Mouse (Mus musculus): ENCODE measurements around the gene Snap91. TPM values are rescaled to one million over a fixed set of nuclear protein-coding genes. Genes with fewer than 3 reads are reported as not detected.

The Snap91 gene
- total RNA-seq, 1 experiment from 2014 or later = not detected

DNA sequence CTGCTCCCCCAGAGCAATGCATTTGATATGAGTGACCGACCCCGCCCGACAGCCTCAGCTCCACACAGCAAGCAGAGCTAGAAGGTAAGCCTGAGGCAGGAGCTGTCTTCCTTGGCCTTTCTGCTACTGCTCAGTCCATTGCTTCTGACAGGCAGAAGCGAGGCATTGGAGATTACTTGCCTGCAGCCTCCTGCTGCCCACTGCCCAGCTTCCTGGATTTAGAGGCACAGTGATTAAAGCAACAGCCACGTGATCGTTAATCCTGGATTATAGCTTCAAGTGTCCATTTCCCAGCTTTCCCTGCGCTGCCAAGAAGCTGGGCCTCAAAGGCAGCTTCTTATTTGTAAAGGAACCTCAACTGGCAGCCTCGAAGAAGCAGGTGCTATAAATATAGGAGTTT, 51.4 kb downstream of the Snap91 start:
- no peak for ATAC-seq (replicated peaks; ENCODE audit: insufficient number of reproducible peaks, low FRiP score, low TSS enrichment, poor library complexity, severe bottlenecking)

DNA sequence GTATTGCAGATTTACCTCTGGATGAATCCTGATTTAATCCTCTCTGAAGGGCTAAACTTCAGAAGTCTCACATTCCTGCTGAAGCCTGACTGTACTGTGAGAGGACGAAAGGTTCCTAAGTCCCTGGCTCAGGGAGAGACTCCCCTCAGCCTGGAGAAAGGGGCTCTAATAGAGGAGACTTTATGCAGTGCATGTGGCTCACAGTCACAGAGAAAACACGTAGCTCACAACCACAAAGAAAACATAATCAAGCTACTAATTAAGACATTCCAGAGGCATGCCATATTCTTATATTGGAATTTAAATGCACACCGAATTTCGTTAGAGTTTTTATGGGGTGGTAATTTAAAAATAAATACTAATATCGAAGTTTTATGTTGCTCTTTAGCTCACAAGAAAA, 61.1 kb downstream of the Snap91 start:
- ATAC-seq (replicated peaks; ENCODE audit: insufficient number of reproducible peaks, low FRiP score, low TSS enrichment, poor library complexity, severe bottlenecking) = no peak

DNA sequence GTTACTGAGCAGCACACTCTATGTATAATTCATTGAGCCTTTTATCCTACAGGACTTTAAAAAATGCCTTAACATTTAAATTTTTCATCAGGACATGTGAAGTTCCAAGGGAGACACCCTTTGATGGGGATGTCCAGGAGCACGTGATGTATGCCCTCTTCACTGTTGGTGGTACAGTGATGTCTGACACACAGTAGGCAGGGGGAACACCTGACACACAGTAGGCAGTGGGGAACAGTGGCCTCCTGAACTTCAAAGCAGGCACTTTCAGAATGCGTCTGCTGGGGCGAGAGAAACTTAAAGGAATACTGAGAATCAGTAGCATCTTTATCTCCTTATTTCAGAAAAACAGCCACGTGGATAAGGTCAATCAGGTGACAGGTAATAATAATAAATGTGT, 62.8 kb downstream of the Snap91 start:
- ATAC-seq (replicated peaks; ENCODE audit: insufficient number of reproducible peaks, low FRiP score, low TSS enrichment, poor library complexity, severe bottlenecking) = no peak

DNA sequence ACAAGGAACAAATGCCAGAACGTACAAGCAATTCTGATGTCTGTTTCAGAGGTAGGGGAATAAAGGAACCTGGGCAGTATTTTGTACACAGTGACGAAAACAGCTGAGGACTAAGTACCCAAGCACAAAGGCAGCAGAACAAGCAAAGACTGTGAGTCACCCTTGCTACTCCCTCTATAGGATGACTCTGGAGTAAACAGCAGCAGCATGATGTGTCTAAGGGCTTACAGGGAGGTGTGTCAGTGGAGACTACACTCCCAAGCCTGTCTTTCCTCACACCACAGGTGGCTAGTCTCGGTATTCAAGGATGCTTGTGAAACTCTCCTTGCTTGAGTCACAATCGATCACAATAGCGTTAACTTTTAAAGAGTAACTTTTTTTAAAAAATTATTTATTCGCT, 66.1 kb downstream of the Snap91 start:
- no peak for ATAC-seq (replicated peaks; ENCODE audit: insufficient number of reproducible peaks, low FRiP score, low TSS enrichment, poor library complexity, severe bottlenecking)

DNA sequence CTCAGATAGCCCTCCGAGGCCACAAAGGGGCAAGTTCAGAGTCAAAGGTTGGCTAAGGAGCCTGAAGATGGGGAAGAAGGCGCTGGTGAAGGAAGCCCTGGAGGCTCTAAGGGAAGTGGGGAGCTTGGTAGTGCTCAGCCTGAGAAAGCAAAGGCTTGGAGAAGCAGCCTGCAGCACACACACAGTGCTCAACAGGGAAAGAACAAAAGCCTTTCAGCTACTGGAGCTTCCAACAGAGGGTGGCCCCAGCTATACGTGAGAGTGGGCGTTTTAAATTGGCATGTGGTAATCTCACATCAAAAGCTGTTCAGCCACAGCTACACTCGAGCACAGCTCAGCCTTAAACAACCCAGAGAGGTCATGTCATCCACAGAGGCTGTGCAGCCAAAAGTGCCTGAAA, 67.1 kb downstream of the Snap91 start:
- no peak for ATAC-seq (replicated peaks; ENCODE audit: insufficient number of reproducible peaks, low FRiP score, low TSS enrichment, poor library complexity, severe bottlenecking)

DNA sequence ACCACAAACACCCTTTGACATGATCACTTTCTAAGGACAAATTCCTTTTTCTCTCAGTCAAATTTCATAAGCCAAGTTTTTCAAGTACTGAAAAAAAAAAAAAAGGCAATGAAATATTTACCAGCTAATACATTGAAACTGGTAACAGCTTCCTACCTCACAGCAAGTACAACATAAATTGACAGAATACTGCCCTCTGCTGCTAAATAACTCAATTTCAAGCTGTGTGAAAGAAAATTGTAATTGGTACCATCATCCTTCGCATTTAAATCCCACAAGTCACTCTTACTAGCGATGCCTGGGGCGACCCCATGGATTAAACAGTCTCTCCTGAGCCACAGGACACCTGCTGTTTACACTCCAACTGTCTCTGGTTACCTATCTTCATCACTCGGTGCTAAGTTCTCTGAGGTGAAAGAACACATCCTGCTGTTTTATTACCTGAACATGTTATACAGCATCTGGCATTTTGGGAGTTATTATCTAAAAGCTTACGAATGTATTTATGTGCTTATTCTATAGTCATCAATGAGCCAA, 69.7 kb downstream of the Snap91 start:
- ATAC-seq (replicated peaks; ENCODE audit: insufficient number of reproducible peaks, low FRiP score, low TSS enrichment, poor library complexity, severe bottlenecking) = no peak

DNA sequence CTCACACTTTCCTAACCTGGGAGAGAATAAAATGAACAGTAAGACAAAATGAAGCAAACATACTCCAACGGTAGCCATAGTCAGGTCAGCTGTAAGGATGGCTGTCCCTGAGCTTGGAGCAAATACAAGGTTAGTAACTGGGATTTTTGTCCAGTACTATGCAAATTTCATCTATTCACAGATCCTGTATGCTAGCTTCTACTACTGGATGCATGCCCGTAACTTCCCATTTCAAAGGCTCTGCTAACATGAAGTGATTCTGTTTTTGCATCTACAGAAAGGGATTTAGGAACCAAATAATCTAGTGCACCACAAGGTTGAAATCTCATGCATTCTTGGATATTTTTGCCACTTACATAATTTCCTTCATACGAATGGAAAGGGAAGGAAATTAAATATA, 70.2 kb downstream of the Snap91 start:
- no peak for ATAC-seq (replicated peaks; ENCODE audit: insufficient number of reproducible peaks, low FRiP score, low TSS enrichment, poor library complexity, severe bottlenecking)

DNA sequence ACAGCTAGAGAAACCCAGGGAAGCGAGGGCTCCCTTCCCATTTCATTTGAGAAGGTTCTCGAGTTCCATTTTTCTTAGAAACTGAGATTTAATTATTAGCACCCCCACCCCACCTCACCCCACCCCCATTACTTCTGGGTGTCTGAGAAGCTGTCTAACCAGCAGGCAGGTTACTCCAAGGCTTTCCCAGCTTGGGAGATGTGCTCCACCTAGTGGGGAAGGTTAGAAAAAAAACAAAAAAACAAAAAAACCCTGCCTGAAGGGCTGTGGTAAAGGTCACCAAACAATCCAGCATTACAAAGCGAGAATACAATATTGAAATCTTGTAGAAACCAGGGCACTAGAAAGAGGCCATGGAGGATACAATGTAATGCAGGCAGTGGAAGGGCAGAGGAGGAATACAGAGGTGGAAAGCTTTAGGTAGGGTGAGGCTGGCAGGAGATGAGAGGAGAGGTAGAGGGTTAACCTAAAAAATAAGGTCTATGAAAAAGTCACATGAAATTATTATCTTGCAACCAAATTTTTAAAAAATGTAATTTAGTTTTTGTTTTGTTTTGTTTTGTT, 79.8 kb downstream of the Snap91 start:
- no peak for ATAC-seq (replicated peaks; ENCODE audit: insufficient number of reproducible peaks, low FRiP score, low TSS enrichment, poor library complexity, severe bottlenecking)

DNA sequence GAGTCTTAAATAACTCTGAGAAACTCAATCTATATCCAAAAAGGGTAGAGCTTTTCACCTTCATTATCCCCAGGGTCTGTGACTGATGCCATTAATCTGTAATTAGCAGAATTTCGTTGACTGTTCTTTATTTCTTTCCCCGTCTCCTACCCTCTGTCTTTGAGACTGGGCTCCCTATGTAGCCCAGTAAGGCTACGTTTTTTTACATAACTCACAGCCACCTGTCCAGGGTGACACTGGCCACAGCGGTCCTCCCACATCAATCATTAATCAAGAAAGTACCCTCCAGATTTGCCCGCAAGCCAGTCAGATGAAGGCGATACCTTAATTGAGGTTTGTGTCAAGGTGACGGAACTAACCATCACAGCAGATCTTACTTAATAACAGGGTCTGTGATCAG, 81.4 kb downstream of the Snap91 start:
- no peak for ATAC-seq (replicated peaks; ENCODE audit: insufficient number of reproducible peaks, low FRiP score, low TSS enrichment, poor library complexity, severe bottlenecking)

DNA sequence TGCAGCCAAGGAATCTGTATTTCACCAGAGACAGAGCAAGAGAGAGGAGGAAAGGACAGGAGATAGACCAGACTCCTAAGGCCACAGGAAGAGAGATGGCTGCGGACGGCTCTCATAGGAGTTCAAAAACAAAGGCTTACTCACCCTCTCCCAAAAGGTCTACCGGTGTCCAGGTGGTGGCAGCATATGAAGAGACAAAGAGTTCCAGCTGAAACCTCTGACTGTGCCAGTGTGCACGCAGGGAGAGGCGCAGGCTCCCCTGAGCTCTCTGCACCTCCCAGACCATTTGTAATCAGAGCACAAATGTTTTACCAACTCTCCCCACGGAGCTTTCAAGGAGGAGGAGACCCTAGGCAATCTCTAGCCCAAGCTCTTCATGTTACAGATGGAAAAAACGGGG, 81.8 kb downstream of the Snap91 start:
- no peak for ATAC-seq (replicated peaks; ENCODE audit: insufficient number of reproducible peaks, low FRiP score, low TSS enrichment, poor library complexity, severe bottlenecking)

DNA sequence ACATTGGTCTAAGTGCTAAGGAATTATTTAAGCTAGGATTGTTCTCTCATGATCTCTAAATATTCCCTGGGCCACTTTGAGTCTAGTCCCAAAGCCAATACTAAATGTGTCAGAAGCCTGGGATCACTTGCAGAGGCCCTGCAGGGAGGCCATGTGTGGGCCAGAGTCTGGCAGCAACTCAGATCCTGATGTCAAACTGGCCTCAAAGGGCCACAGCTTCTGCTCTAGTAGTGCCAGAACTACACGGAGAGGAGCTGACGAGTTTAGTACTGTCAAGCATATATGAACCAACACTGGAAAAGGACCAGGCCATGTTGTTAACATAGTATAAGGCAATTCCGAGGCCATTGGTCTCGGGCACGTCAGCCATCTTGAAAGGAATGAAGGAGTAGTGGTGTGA, 82.3 kb downstream of the Snap91 start:
- no peak for ATAC-seq (replicated peaks; ENCODE audit: insufficient number of reproducible peaks, low FRiP score, low TSS enrichment, poor library complexity, severe bottlenecking)

DNA sequence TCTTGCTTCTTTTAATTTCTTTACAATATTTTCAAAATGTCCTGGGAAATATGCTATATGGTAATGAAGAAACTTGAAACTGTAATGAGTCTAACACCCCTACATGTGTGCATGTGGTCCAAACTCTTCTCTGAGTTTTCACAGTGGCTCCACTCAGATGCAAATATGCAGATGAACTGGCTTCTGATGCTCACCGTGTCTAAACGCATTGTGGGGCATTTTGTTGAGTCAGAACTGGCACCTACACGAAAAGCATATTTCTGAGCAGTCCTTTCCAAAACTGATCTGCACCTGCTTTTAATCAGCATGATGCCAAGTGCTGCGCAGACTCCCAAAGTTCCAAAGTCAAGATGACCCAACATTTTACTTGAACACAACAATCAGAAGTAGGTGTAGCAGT, 82.9 kb downstream of the Snap91 start:
- ATAC-seq (replicated peaks; ENCODE audit: insufficient number of reproducible peaks, low FRiP score, low TSS enrichment, poor library complexity, severe bottlenecking) = no peak

DNA sequence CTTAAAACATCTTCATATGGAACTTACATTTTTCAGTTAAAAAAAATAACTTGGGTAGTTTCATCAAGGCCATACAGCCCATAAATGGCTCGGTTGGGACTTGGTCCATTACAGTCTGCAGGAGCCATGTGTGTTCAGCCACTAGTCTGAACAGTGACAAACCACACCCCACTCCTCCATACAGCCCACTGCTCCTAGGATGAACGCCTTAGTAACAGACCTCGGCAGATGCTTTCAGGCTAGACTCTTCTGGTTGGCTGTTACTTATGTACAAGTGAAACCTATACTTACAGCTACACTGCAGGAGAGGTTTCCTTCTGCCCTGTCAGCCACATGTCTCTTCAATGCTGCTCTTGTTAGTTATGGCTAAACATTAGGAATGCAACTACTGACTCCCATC, 85.2 kb downstream of the Snap91 start:
- no peak for ATAC-seq (replicated peaks; ENCODE audit: insufficient number of reproducible peaks, low FRiP score, low TSS enrichment, poor library complexity, severe bottlenecking)

DNA sequence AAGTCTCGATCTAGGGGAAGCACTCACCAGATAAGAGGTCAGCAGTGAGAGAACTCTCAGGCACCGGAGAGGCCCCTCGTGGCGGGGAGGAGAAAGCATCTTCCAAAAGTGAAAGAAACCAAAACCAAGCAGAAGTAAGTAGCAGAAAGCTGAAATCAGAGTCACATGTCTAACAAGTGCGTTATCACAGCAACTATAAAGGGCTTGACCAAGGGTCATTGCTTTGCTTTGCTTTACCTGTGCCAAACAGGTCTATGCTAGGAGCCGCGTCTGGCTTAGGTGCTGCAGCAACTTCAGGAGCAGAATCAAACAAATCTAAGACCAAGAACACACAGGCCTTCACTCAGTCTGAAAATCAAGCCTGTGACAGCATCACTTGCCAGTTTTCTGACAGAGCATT, 88.5 kb downstream of the Snap91 start:
- ATAC-seq (replicated peaks; ENCODE audit: insufficient number of reproducible peaks, low FRiP score, low TSS enrichment, poor library complexity, severe bottlenecking) = no peak

DNA sequence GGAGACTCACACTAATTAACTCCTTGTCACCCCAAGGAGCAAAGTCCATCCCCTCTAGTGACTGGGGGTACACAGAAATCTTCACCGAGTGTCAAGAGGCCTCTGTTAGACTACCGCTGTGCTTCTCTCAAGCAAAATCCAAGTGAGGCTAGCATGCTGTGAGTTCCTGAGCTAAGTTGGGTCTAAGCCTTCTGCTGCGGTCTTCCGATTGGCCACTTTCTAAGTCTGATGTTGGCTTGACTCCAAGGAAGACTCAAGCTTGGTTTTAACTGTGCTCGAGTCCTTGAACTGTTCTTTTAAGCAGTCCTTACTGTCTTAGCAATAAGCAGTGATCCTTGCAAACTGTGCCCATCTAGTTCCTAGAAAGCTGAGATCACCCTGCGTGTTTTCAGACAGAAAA, 91.3 kb downstream of the Snap91 start:
- no peak for ATAC-seq (replicated peaks; ENCODE audit: insufficient number of reproducible peaks, low FRiP score, low TSS enrichment, poor library complexity, severe bottlenecking)

DNA sequence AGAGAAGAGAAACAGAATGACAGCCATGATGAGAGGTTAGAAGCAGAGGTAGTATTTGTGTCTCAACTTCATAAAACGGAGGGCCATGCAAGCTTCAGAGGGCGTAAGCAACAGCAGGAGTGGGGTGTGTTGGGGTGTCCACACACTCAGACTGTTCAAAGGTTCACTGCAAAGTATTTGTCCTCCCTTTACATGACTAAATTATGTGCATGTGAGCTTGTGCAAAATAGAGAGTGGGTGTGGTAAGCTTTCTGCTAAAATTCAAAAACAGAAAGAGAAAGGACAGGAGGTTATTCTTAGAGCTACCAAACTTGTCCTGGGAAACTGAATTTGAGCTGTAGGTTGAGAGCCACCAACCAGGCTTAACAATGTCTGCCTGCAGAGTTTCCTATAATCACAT, 97.6 kb downstream of the Snap91 start:
- ATAC-seq (replicated peaks; ENCODE audit: insufficient number of reproducible peaks, low FRiP score, low TSS enrichment, poor library complexity, severe bottlenecking) = no peak

DNA sequence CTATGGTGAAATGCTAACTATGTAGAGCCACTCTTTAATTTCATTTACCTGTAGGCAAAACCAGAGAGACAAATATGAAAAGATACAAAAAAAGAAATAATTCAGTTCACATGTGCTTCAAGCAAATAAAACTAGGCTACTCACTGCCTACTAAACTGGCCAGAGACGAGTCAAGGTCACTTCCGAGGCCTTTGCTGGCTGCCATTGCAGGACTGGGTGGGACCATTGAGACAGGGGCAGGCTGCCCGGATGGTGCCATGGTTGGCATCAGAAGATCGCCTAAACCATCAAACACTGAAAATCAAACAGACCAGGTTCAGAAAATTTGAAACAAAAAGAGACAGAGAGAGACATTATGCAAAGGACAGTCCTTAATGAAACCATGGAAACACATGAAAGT, 99.0 kb downstream of the Snap91 start:
- no peak for ATAC-seq (replicated peaks; ENCODE audit: insufficient number of reproducible peaks, low FRiP score, low TSS enrichment, poor library complexity, severe bottlenecking)

DNA sequence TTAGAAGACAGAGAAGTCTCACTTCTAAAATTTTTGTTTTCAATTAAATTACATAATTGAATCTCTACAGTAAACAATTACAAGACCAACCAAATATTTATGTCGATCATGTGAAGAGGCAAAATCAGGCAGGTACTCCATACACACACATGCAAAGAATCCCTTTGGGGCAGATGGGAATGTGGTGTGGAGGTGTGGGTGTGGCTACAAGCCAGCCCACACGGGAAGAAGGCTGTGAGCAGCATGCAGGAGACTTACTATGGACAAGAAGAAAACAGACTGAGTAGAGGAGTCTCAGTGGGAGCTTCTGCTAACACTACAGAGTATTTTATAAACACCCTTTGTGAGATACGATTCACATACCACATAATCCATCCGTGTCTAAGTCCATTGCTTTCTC, 102.2 kb downstream of the Snap91 start:
- ATAC-seq (replicated peaks; ENCODE audit: insufficient number of reproducible peaks, low FRiP score, low TSS enrichment, poor library complexity, severe bottlenecking) = no peak

DNA sequence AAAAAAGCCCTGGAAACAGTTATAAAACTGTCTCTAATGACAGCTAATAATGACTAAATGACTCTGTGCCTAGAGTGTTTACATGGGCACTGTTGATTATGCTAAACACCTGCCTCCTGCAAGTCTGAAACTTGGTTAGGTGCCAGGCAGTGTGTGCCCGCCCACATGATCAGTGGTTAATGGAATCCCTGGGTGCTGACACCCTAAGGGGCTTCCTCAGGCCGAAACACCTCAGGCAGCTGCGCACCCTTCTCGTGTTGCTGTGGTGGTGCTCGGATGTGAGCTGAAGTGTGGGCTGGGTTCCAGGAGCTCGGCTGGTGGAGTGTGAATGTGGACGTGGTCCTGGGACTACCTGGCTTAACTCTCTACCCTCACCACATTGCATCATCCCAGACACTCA, 103.1 kb downstream of the Snap91 start:
- ATAC-seq (replicated peaks; ENCODE audit: insufficient number of reproducible peaks, low FRiP score, low TSS enrichment, poor library complexity, severe bottlenecking) = no peak

DNA sequence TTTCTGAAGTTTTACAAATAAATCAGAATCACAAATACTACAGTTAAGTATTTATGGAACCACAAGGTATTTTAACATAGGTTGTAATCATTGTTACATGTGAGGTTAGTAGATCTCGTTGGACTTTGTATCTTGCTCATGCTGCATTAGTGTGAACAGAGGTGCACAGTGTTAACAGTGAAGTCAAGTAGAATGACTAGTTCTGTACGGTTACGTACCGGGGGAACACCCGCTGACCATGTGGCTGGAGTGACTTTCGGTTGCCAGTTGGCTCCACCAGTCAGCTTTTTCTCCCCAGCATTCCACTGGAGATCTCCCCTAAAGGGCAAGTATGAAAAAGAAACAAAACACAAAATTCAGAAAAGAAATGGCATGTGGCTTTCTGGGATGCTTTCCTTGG, 105.1 kb downstream of the Snap91 start:
- ATAC-seq (replicated peaks; ENCODE audit: insufficient number of reproducible peaks, low FRiP score, low TSS enrichment, poor library complexity, severe bottlenecking) = no peak

DNA sequence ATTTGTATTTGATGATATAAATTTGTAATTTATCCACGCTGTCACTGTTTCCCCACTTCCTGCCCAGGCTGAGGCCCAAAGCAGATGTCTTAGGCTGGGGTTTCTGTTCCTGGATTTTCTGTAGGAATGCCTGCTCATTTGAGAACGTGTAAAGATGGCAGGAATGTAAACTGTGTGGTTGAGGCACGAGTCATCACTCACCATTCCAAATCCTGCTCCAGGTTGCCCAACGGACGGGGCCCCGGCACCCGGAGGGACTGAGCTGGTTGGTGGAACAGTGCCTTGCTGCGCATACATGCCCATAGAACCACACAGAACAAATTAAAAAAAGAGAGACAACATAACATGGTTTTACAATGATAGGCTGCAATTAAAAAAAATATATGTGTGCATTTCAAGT, 106.5 kb downstream of the Snap91 start:
- no peak for ATAC-seq (replicated peaks; ENCODE audit: insufficient number of reproducible peaks, low FRiP score, low TSS enrichment, poor library complexity, severe bottlenecking)
